Mouse (Mus musculus) liver, postnatal 0 days (tissue): ENCODE results near the gene Slc6a5. TPM values are rescaled to one million over a fixed set of nuclear protein-coding genes. Genes with fewer than 3 reads are reported as not detected.

Experiments used
- ATAC-seq: fragments of 200-750 bp; cut with Nextera tagmentation; 2 replicates; pipeline ENCODE4 v1.8.0; 2017; ENCODE audit warnings: mild to moderate bottlenecking, moderate library complexity
- DNase-seq: peaks from one replicate; pipeline ENCODE4 v3.0.0-alpha.2; 2016
- H3K27ac ChIP-seq: fragments of 300-500 bp; sonication (generic); 2 replicates; pipeline ENCODE4 v1.5.1; 2014; ENCODE audit warnings: antibody characterized with exemption, moderate library complexity, mild to moderate bottlenecking, low read depth
- H3K27me3 ChIP-seq: fragments of 300-500 bp; sonication (generic); 2 replicates; pipeline ENCODE4 v1.6.1; 2014; ENCODE audit warnings: low read length, control low read depth, mixed read lengths; ENCODE audit not compliant: insufficient read depth
- H3K36me3 ChIP-seq: fragments of 300-500 bp; sonication (generic); replicated peaks from 2 replicates; pipeline ENCODE4 v1.6.1; 2014; ENCODE audit warnings: mild to moderate bottlenecking, control low read depth, low read length, moderate library complexity, mixed read lengths; ENCODE audit not compliant: insufficient read depth
- H3K4me1 ChIP-seq: fragments of 300-500 bp; sonication (generic); 2 replicates; pipeline ENCODE4 v1.6.1; 2014; ENCODE audit warnings: antibody characterized with exemption, mild to moderate bottlenecking, control low read depth; ENCODE audit not compliant: insufficient read depth
- H3K4me2 ChIP-seq: fragments of 300-500 bp; sonication (generic); 2 replicates; pipeline ENCODE4 v1.6.1; 2014; ENCODE audit warnings: low read depth, mild to moderate bottlenecking, low read length, moderate library complexity, mixed read lengths
- H3K4me3 ChIP-seq: fragments of 300-500 bp; sonication (generic); 2 replicates; pipeline ENCODE4 v1.5.1; 2014; ENCODE audit warnings: low read depth, low read length
- H3K9ac ChIP-seq: fragments of 300-500 bp; sonication (generic); replicated peaks from 2 replicates; pipeline ENCODE4 v1.6.1; 2014; ENCODE audit warnings: mild to moderate bottlenecking, moderate library complexity
- H3K9me3 ChIP-seq: fragments of 300-500 bp; sonication (generic); 2 replicates; pipeline ENCODE4 v1.6.1; 2016; ENCODE audit warnings: mild to moderate bottlenecking, control low read depth, low read length, mixed read lengths
- CTCF ChIP-seq: sonication (generic); IDR thresholded peaks from 2 replicates; pipeline ENCODE4 v1.5.1; 2016; ENCODE audit warnings: antibody characterized with exemption, low read depth
- EP300 ChIP-seq: IDR thresholded peaks from 2 replicates; pipeline ENCODE4 v1.6.1; 2016; ENCODE audit warnings: antibody characterized with exemption, low read depth, mild to moderate bottlenecking
- WGBS: fragments of 180-500 bp; shearing (Covaris S2); extraction: QIAGEN DNeasy Blood & Tissue Kit; methylation state at CpG from one replicate; pipeline ENCODE4 v1.1.7; 2014; ENCODE audit not compliant: insufficient replicate concordance; 5-methylcytosine and 5-hydroxymethylcytosine counted together
- polyA plus RNA-seq: library from polyadenylated mRNA; unstranded; fragments of >200 nt; fragmentation: Nextera tagmentation; extraction: Ambion mirVana; gene quantifications from 2 replicates; pipeline ENCODE4 v1.2.1, GENCODE M21; 2015

Gene Slc6a5
- polyA plus RNA-seq, 1 experiment from 2014 or later, result not detected

GRCm38 (mm10) chr7:49936821-49937220, 26.9 kb downstream of the Slc6a5 start:
- ATAC-seq (no peak), DNase-seq (no peak)
- Histone ChIP-seq H3K9ac (no peak overlapping the region), H3K27me3 (no peaks in the 10 kb centered on the region), H3K36me3 (no peaks in the 10 kb centered on the region), H3K4me2 (no peak overlapping the region), H3K4me3 (no peak overlapping the region), H3K27ac (no peak overlapping the region), H3K9me3 (no peaks in the 10 kb centered on the region), H3K4me1 (no peaks in the 10 kb centered on the region)
- WGBS, result 75% methylated on average over 3 of the region's 3 CpGs
- TF ChIP-seq EP300, result no peak
- no peak for TF ChIP-seq CTCF

GRCm38 (mm10) chr7:49942023-49942422, 32.1 kb downstream of the Slc6a5 start:
- H3K4me3 ChIP-seq, result no peak overlapping the region
- TF ChIP-seq CTCF (no peak), EP300 (no peak)
- ATAC-seq (no peak), DNase-seq (no peak)
- H3K9me3 ChIP-seq, result no peaks in the 10 kb centered on the region
- no peaks in the 10 kb centered on the region for H3K36me3 ChIP-seq
- no peaks in the 10 kb centered on the region for H3K4me1 ChIP-seq
- no peak overlapping the region for H3K9ac ChIP-seq
- no peak overlapping the region for H3K27ac ChIP-seq
- H3K27me3 ChIP-seq, result no peaks in the 10 kb centered on the region
- WGBS, result 67% methylated on average over 3 of the region's 3 CpGs
- H3K4me2 ChIP-seq, result no peak overlapping the region

GRCm38 (mm10) chr7:49942490-49942889, 32.5 kb downstream of the Slc6a5 start:
- H3K4me2 ChIP-seq, result no peak overlapping the region
- no peaks in the 10 kb centered on the region for H3K27me3 ChIP-seq
- H3K9ac ChIP-seq, result no peak overlapping the region
- ATAC-seq (no peak), DNase-seq (no peak)
- H3K27ac ChIP-seq, result no peak overlapping the region
- 49% methylated on average over 5 of the region's 5 CpGs for WGBS
- H3K36me3 ChIP-seq, result no peaks in the 10 kb centered on the region
- H3K4me1 ChIP-seq, result no peaks in the 10 kb centered on the region
- TF ChIP-seq EP300 (no peak), CTCF (no peak)
- no peak overlapping the region for H3K4me3 ChIP-seq
- no peaks in the 10 kb centered on the region for H3K9me3 ChIP-seq

GRCm38 (mm10) chr7:49946691-49947090, 36.7 kb downstream of the Slc6a5 start:
- Histone ChIP-seq H3K36me3 (no peaks in the 10 kb centered on the region), H3K9ac (no peak overlapping the region), H3K27me3 (no peaks in the 10 kb centered on the region), H3K4me1 (no peaks in the 10 kb centered on the region), H3K4me3 (no peak overlapping the region), H3K4me2 (no peak overlapping the region), H3K27ac (no peak overlapping the region), H3K9me3 (no peaks in the 10 kb centered on the region)
- ATAC-seq (no peak), DNase-seq (no peak)
- no peak for TF ChIP-seq EP300
- TF ChIP-seq CTCF, result no peak
- WGBS, result 74% methylated on average over 9 of the region's 9 CpGs

GRCm38 (mm10) chr7:49953546-49954181, 43.7 kb downstream of the Slc6a5 start:
- Histone ChIP-seq H3K36me3 (no peaks in the 10 kb centered on the region), H3K4me3 (no peak overlapping the region), H3K9me3 (no peaks in the 10 kb centered on the region), H3K4me1 (no peaks in the 10 kb centered on the region), H3K27me3 (no peaks in the 10 kb centered on the region), H3K9ac (no peak overlapping the region), H3K27ac (no peak overlapping the region), H3K4me2 (no peak overlapping the region)
- no peak for TF ChIP-seq EP300
- peak; percentile 64 for TF ChIP-seq CTCF
- WGBS, result 53% methylated on average over 4 of the region's 4 CpGs
- DNase-seq (no peak), ATAC-seq (no peak)

GRCm38 (mm10) chr7:49954834-49955233, 44.9 kb downstream of the Slc6a5 start:
- 64% methylated on average over 7 of the region's 7 CpGs for WGBS

More at GRCm38 (mm10) chr7:49954834-49955233, 44.9 kb downstream of the Slc6a5 start:
- Histone ChIP-seq H3K4me1 (no peaks in the 10 kb centered on the region), H3K4me2 (no peak overlapping the region), H3K9me3 (no peaks in the 10 kb centered on the region), H3K9ac (no peak overlapping the region), H3K4me3 (no peak overlapping the region), H3K27ac (no peak overlapping the region), H3K36me3 (no peaks in the 10 kb centered on the region), H3K27me3 (no peaks in the 10 kb centered on the region)
- no peak for ATAC-seq
- TF ChIP-seq EP300 (no peak), CTCF (no peak)
- DNase-seq, result no peak
